Mouse (Mus musculus): ENCODE results near the gene Gpr107.

DNA sequence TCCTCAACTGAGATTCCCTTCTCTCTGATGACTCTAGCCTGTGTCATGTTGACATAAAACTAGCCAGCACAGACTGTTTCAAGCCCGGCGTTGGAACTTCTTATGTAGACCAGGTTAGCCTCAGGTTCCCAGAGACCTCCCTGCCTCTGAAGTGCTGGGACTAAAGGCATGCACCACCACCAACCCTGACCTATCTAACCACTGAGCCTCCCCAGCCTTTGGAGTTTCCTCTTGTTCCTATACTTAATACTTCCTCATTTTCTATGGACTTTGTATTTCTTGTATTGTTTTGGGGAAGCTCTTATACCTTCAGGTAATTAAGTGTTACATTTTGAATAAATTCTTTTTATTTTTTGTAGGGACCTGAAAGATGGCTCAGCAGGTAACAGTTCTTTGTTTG, 37.9 kb upstream of the Gpr107 start:
- TF ChIP-seq CTCF (IDR thresholded peaks at IDR 0.05; ENCODE audit: control insufficient read depth, insufficient read depth, low read length) (no peak), POLR2A (IDR thresholded peaks at IDR 0.05; ENCODE audit: borderline replicate concordance, control insufficient read depth, low read depth, low read length) (no peak)

Measured in bone marrow, adult 2 months (tissue).